17 mouse cellular contexts compared by ENCODE assay signal in the genomic region with DNA sequence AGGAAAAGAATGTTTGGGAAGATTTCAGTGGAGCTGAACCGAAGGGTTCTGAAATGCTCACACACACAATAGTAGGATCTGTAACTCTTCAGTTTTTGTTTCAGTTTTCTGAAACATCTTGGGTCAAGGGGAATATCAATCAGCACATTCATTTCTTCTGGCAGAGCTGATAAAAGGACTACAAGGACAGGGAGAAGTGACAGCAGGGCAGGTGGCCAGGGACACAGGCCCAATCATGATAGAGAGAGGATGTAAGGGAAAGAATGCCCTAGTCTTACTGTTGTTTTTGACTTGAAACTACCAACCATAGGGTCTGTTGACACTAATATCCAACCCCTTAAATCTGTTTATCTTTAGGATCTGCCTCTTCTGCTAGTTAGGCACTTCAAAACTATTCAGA. TPM values are rescaled to one million over a fixed set of nuclear protein-coding genes. Genes with fewer than 3 reads are reported as not detected.
"Had no signal": no experiment of that assay in that cellular context is flagged by ENCODE, and none has a peak within 500 bp of the region (broad histone marks: within the 10 kb centered on the region; RNA-seq: fewer than 3 reads in every experiment).

No protein-coding gene starts in this region.

- H3K4me3 ChIP-seq: kidney, embryonic 15.5 days; limb, embryonic 10.5 days; liver, embryonic 15.5 days; megakaryocyte, embryonic 14.5 days; midbrain, embryonic 15.5 days; neural tube, embryonic 12.5 days had no signal

- H3K27ac ChIP-seq: kidney, embryonic 15.5 days; limb, embryonic 10.5 days; liver, embryonic 15.5 days; macrophage; midbrain, embryonic 15.5 days; neural tube, embryonic 12.5 days; stomach, postnatal 0 days had no signal

- H3K4me1 ChIP-seq: kidney, embryonic 15.5 days; limb, embryonic 10.5 days; liver, embryonic 15.5 days; midbrain, embryonic 15.5 days; neural tube, embryonic 12.5 days had no signal

- H3K36me3 ChIP-seq: kidney, embryonic 15.5 days; limb, embryonic 10.5 days; liver, embryonic 15.5 days; midbrain, embryonic 15.5 days; neural tube, embryonic 12.5 days had no signal

- H3K27me3 ChIP-seq: kidney, embryonic 15.5 days; liver, embryonic 15.5 days; megakaryocyte, embryonic 14.5 days; midbrain, embryonic 15.5 days; neural tube, embryonic 12.5 days had no signal

- DNase-seq: kidney, adult 11 months; kidney, postnatal 14 days; lung, embryonic 14.5 days; lung, postnatal 14 days; right cerebral cortex, postnatal 14 days; thymus, adult 2 months; thymus, postnatal 25 days had no signal

RNA-seq across cellular contexts. Expression of gene Gm49395, which starts 22.8 kb away (rescaled TPM):
- total RNA-seq: monocyte, adult 5-6 weeks; neutrophil, adult 5-6 weeks had no signal
- polyA plus RNA-seq: macrophage had no signal
